Mouse (Mus musculus) CH12.LX (cell line): ENCODE results near the gene Perm1. TPM values are rescaled to one million over a fixed set of nuclear protein-coding genes. Genes with fewer than 3 reads are reported as not detected.

Experiments
- DNase-seq: peaks from one replicate; pipeline ENCODE4 v3.0.0-alpha.2; 2013; ENCODE audit errors: extremely low read depth
- H3K27ac ChIP-seq: 2 replicates; pipeline ENCODE4 v1.5.1; 2012; ENCODE audit warnings: low read depth, mild to moderate bottlenecking, control low read depth, moderate library complexity; ENCODE audit not compliant: insufficient read depth
- H3K27me3 ChIP-seq: replicated peaks from 2 replicates; pipeline ENCODE3; 2012; ENCODE audit warnings: inconsistent platforms
- H3K36me3 ChIP-seq, 2 experiments: replicated peaks in 1 of 2; 2 replicates each; pipeline versions ENCODE3 to v1.6.1; 2012; ENCODE audit warnings: inconsistent platforms in 1 of 2, low read length in 1 of 2, mild to moderate bottlenecking in 1 of 2, mixed read lengths in 1 of 2, moderate library complexity in 1 of 2; ENCODE audit not compliant: control insufficient read depth in 1 of 2, insufficient read depth in 1 of 2
- H3K4me1 ChIP-seq, 2 experiments: 2 replicates each; pipeline ENCODE4 v1.6.1; 2012; ENCODE audit warnings: inconsistent platforms in 1 of 2, moderate library complexity in 1 of 2; ENCODE audit not compliant: insufficient read depth in 2 of 2, control insufficient read depth in 1 of 2
- H3K4me2 ChIP-seq: 2 replicates; pipeline ENCODE4 v1.6.1; 2012; ENCODE audit warnings: low read depth, mild to moderate bottlenecking, control low read depth; ENCODE audit not compliant: poor library complexity, insufficient read depth, severe bottlenecking
- H3K4me3 ChIP-seq, 3 experiments: fragments of 150-350 bp in 1 of 3; sonication (generic) in 1 of 3; replicated peaks in 1 of 3; 2 replicates each; pipeline versions ENCODE3 to v1.5.1; 2011 to 2012; ENCODE audit warnings: low read depth in 2 of 3, low read length in 2 of 3, mild to moderate bottlenecking in 2 of 3, moderate library complexity in 2 of 3, control low read depth in 1 of 3, improper control_type of control experiment in 1 of 3, inconsistent platforms in 1 of 3, mixed read lengths in 1 of 3; ENCODE audit not compliant: poor library complexity in 1 of 3
- H3K79me2 ChIP-seq: replicated peaks from 2 replicates; pipeline ENCODE4 v1.6.1; 2012; ENCODE audit warnings: mild to moderate bottlenecking, moderate library complexity; ENCODE audit not compliant: control insufficient read depth, poor library complexity, insufficient read depth, severe bottlenecking; ENCODE audit errors: extremely low read depth
- H3K9ac ChIP-seq: 2 replicates; pipeline ENCODE4 v1.6.1; 2012; ENCODE audit warnings: low read depth, mild to moderate bottlenecking, control low read depth, moderate library complexity; ENCODE audit not compliant: insufficient read depth
- H3K9me3 ChIP-seq: replicated peaks from 2 replicates; pipeline ENCODE3; 2012; ENCODE audit warnings: low read length, inconsistent platforms, mixed read lengths
- CHD1 ChIP-seq: IDR thresholded peaks from 2 replicates; pipeline ENCODE4 v1.6.1; 2012; ENCODE audit warnings: low read depth, low read length, improper control_type of control experiment, inconsistent platforms
- CHD2 ChIP-seq: IDR thresholded peaks from 2 replicates; pipeline ENCODE4 v1.6.1; 2011; ENCODE audit warnings: low read length, improper control_type of control experiment
- CTCF ChIP-seq, 2 experiments: IDR thresholded peaks in 1 of 2; conservative IDR thresholded peaks in 1 of 2; 2 replicates each; pipeline ENCODE4 v1.5.1; 2011 to 2012; ENCODE audit warnings: low read depth in 2 of 2, low read length in 2 of 2, improper control_type of control experiment in 1 of 2, inconsistent platforms in 1 of 2, mild to moderate bottlenecking in 1 of 2, moderate library complexity in 1 of 2
- ETS1 ChIP-seq: conservative IDR thresholded peaks from 2 replicates; pipeline ENCODE4 v1.6.1; 2012; ENCODE audit warnings: low read depth, mild to moderate bottlenecking, inconsistent platforms, low read length, improper control_type of control experiment, moderate library complexity
- IRF4 ChIP-seq: IDR thresholded peaks from 2 replicates; pipeline ENCODE4 v1.6.1; 2014; ENCODE audit warnings: low read depth, mild to moderate bottlenecking, inconsistent platforms, low read length, improper control_type of control experiment
- JUND ChIP-seq: conservative IDR thresholded peaks from 2 replicates; pipeline ENCODE4 v1.6.1; 2011; ENCODE audit warnings: low read depth, low read length, improper control_type of control experiment
- MAFK ChIP-seq: IDR thresholded peaks from 2 replicates; pipeline ENCODE4 v1.6.1; 2011; ENCODE audit warnings: low read length, improper control_type of control experiment; ENCODE audit not compliant: insufficient replicate concordance
- MAX ChIP-seq: IDR thresholded peaks from 2 replicates; pipeline ENCODE4 v1.6.1; 2011; ENCODE audit warnings: low read length, improper control_type of control experiment
- MEF2A ChIP-seq: IDR thresholded peaks from 2 replicates; pipeline ENCODE4 v1.6.1; 2014; ENCODE audit warnings: low read depth, mild to moderate bottlenecking, inconsistent platforms, low read length, improper control_type of control experiment, borderline replicate concordance
- POLR2A ChIP-seq: IDR thresholded peaks from 2 replicates; pipeline ENCODE4 v1.6.1; 2011; ENCODE audit warnings: low read depth, mild to moderate bottlenecking, improper control_type of control experiment, low read length
- POLR2AphosphoS2 ChIP-seq: IDR thresholded peaks from 2 replicates; pipeline ENCODE4 v1.6.1; 2011; ENCODE audit warnings: low read depth, low read length, improper control_type of control experiment
- RCOR1 ChIP-seq: conservative IDR thresholded peaks from 2 replicates; pipeline ENCODE4 v1.6.1; 2012; ENCODE audit warnings: low read depth, mild to moderate bottlenecking, inconsistent platforms, low read length, improper control_type of control experiment
- SMC3 ChIP-seq: IDR thresholded peaks from 2 replicates; pipeline ENCODE4 v1.6.1; 2011; ENCODE audit warnings: low read depth, low read length, improper control_type of control experiment
- TCF12 ChIP-seq: IDR thresholded peaks from 2 replicates; pipeline ENCODE4 v1.6.1; 2014; ENCODE audit warnings: low read depth, mild to moderate bottlenecking, inconsistent platforms, low read length, improper control_type of control experiment
- UBTF ChIP-seq: IDR thresholded peaks from 2 replicates; pipeline ENCODE4 v1.6.1; 2012; ENCODE audit warnings: low read depth, mild to moderate bottlenecking, inconsistent platforms, low read length, improper control_type of control experiment, moderate library complexity
- USF1 ChIP-seq: IDR thresholded peaks from 2 replicates; pipeline ENCODE4 v1.6.1; 2014; ENCODE audit warnings: low read depth, mild to moderate bottlenecking, inconsistent platforms, low read length, improper control_type of control experiment
- USF2 ChIP-seq: conservative IDR thresholded peaks from 2 replicates; pipeline ENCODE4 v1.6.1; 2011; ENCODE audit warnings: low read depth, low read length, improper control_type of control experiment
- ZMIZ1 ChIP-seq: IDR thresholded peaks from 2 replicates; pipeline ENCODE4 v1.6.1; 2012; ENCODE audit warnings: low read depth, mild to moderate bottlenecking, inconsistent platforms, low read length, improper control_type of control experiment
- dilution Hi-C: fragments of 300-500 bp; cut with MboI; formaldehyde crosslinking; loops from 2 replicates; pipeline ENCODE4 v1.14.3; 2020; ENCODE audit warnings: low sequenced_read_pairs; ENCODE audit not compliant: extremely low pct_unique_long_range_greater_than_20kb, extremely low pct_ligation_motif_present
- in situ Hi-C: fragments of 300-500 bp; cut with MboI; formaldehyde crosslinking; loops from 3 replicates; pipeline ENCODE4 v1.14.3; 2019; ENCODE audit warnings: low sequenced_read_pairs, low pct_ligation_motif_present, low pct_unique_long_range_greater_than_20kb, mixed read lengths
- polyA plus RNA-seq: library from polyadenylated mRNA; unstranded; fragments of >175 nt; gene quantifications from 2 replicates; pipeline ENCODE4 v1.2.1, GENCODE M21; 2012; ENCODE audit warnings: low read depth; ENCODE audit not compliant: insufficient read length
- total RNA-seq, 2 experiments: library from RNA; depleted of rRNA; stranded (reverse); fragments of 300-350 nt in 1 of 2; fragments of >200 nt in 1 of 2; gene quantifications; 2 replicates each; pipeline ENCODE4 v1.2.3; 2012 to 2014

Perm1 gene
- total and polyA plus RNA-seq, 3 experiments, result 0.08 to 0.43 TPM; not detected in 1

DNA sequence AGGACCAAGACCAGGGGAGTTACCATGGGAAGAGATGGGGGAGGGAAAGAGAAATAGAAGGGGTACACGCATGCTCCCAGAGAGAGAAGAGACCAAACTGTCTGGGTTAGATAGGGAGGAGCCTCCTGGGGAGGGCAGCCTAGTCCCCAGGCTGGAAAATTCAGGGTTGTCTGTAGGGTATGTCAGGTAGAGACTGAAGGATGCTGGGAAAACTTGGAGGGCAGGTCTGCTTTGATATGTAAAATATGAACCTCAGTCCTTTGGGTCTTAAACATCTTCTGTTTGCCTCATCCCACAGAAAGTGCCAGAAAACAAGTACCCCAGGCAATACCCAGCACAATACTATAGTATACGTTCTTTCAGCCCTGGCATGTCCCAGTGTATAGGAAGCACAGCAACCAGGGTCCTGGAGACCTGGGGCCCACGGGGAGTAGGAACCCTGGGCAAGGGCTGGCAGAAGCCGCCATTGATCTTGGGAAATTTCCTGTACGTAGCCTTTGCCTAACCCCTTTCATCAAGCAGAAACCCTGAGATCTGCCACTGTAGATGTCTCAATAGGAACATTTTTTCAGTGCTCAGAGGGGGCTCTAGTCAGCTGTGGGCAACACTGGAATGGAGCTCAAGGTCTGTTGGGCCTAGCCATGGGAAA lies 27.4 kb upstream of the Perm1 start:
- no peak overlapping the region for H3K4me3 ChIP-seq
- no peaks in the 10 kb centered on the region for H3K27me3 ChIP-seq
- no peaks in the 10 kb centered on the region for H3K79me2 ChIP-seq
- no peak overlapping the region for H3K9ac ChIP-seq
- peaks cover 3 to 27% of the 10 kb centered on the region in 2 experiments; a peak in 2 of 4 replicates for H3K4me1 ChIP-seq
- TF ChIP-seq TCF12, result no peak
- no peak for TF ChIP-seq USF1
- no peak for TF ChIP-seq POLR2A
- no peak for TF ChIP-seq JUND
- TF ChIP-seq MAFK, result no peak
- no peak for TF ChIP-seq POLR2AphosphoS2
- TF ChIP-seq CHD1, result no peak
- TF ChIP-seq ZMIZ1, result no peak
- no peak for TF ChIP-seq IRF4
- H3K9me3 ChIP-seq, result no peaks in the 10 kb centered on the region
- no peak overlapping the region for H3K4me2 ChIP-seq
- H3K27ac ChIP-seq, result no peak overlapping the region
- in situ Hi-C loops (no loop called here), dilution Hi-C loops (no loop called here)
- DNase-seq, result no peak
- H3K36me3 ChIP-seq, result peaks cover 0 to 2% of the 10 kb centered on the region in 2 experiments

DNA sequence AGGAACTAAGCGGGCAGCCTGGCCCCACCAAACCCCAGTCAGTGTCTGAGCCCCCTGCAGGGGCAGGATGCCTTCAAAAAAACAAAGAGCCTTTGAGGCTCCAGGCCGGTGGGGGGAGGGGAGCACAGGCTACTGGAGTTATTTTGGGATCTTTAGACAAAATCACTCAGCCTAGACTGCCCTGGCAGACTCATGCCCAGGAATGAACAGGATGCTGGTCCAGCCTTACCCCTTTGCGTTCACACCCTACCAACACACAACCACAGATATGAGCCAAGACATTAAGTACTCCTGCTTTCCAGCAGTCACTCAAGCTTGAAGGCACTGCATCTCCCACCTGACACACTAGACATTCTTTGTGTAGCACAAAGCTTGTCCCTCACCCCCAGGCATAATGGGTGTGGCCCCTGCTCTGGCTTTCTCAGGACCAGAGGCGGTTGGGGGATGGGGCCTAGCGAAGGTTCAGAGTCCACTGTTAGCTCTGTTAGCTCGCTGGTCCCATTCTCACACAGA lies 26.8 kb upstream of the Perm1 start:
- no peak overlapping the region for H3K4me2 ChIP-seq
- no peaks in the 10 kb centered on the region for H3K27me3 ChIP-seq
- in situ Hi-C loops, result no loop called here
- dilution Hi-C loops, result no loop called here
- DNase-seq, result no peak
- H3K4me1 ChIP-seq, result peaks cover 3 to 22% of the 10 kb centered on the region in 2 experiments; a peak in 2 of 4 replicates
- H3K9me3 ChIP-seq, result no peaks in the 10 kb centered on the region
- H3K27ac ChIP-seq, result no peak overlapping the region
- H3K4me3 ChIP-seq, result no peak overlapping the region
- TF ChIP-seq USF2 (no peak), CTCF (conservative IDR thresholded peaks at IDR 0.05 in 1 of 2, IDR thresholded peaks at IDR 0.05 in 1 of 2; ENCODE audit: low read depth in 2 of 2, low read length in 2 of 2) (no peak), CHD2 (no peak), MAX (no peak), RCOR1 (no peak), MEF2A (no peak), ETS1 (no peak), SMC3 (no peak), UBTF (no peak)
- peaks cover 0 to 2% of the 10 kb centered on the region in 2 experiments for H3K36me3 ChIP-seq
- no peak overlapping the region for H3K9ac ChIP-seq
- H3K79me2 ChIP-seq, result no peaks in the 10 kb centered on the region
